Comparison of ENCODE assay signal across 8 mouse cellular contexts in the genomic region with DNA sequence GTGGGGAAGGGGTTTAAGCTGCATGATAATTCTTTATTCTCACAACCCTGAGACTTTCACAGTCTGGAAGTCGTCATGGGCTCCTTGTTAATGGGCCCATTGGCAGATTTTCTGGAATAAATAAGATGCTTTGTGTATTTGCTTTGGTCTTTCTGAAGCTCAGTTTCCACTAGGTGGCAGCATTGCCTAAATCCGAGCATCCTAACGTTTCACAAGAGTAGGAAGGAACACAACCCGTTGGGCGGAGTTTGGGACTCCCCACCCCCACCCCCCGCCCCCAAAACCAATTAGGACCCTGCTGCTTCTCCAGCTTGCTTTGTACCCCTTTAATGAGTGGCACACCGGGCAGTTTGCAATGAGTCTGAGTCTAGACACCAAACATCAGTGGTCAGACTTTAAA.
A peak's percentile ranks its signal among the peaks of the same experiment; 100 is the strongest.
DNase-seq lines count a peak whose midpoint lies in the region; ATAC-seq and TF ChIP-seq lines count a peak whose summit lies in the region.

No protein-coding gene starts in this region.

- no peak overlapping the region for H3K9ac ChIP-seq in midbrain, embryonic 13.5 days (replicated peaks)

- H3K9me3 ChIP-seq in embryonic facial prominence, embryonic 10.5 days: no peaks in the 10 kb centered on the region
- H3K9me3 ChIP-seq in limb, embryonic 10.5 days (replicated peaks): no peaks in the 10 kb centered on the region
- no peaks in the 10 kb centered on the region for H3K9me3 ChIP-seq in midbrain, embryonic 13.5 days

- peak; percentile 91 for ATAC-seq in midbrain, embryonic 13.5 days

- TF ChIP-seq CTCF in spleen, adult 2 months (IDR thresholded peaks at IDR 0.05; ENCODE audit: extremely low read depth, insufficient read depth, insufficient read length, insufficient replicate concordance): peak; percentile 32; the same call in 1 of the 2 replicates

- no peaks in the 10 kb centered on the region for H3K27me3 ChIP-seq in embryonic facial prominence, embryonic 10.5 days (replicated peaks; ENCODE audit: low read depth, poor library complexity, severe bottlenecking)
- H3K27me3 ChIP-seq in limb, embryonic 10.5 days (ENCODE audit: low read depth, poor library complexity, severe bottlenecking): no peaks in the 10 kb centered on the region
- H3K27me3 ChIP-seq in midbrain, embryonic 13.5 days: no peaks in the 10 kb centered on the region
- H3K27me3 ChIP-seq in spleen, adult 2 months (ENCODE audit: control insufficient read depth, insufficient read depth, low read length): no peaks in the 10 kb centered on the region

- no peaks in the 10 kb centered on the region for H3K36me3 ChIP-seq in embryonic facial prominence, embryonic 10.5 days (replicated peaks)
- no peaks in the 10 kb centered on the region for H3K36me3 ChIP-seq in limb, embryonic 10.5 days
- H3K36me3 ChIP-seq in midbrain, embryonic 13.5 days: no peaks in the 10 kb centered on the region
- H3K36me3 ChIP-seq in spleen, adult 2 months (ENCODE audit: control insufficient read depth, insufficient read depth, low read length): no peaks in the 10 kb centered on the region

- peak overlapping the region; percentile 33 for H3K4me2 ChIP-seq in midbrain, embryonic 13.5 days (replicated peaks)

- TF ChIP-seq POLR2A in spleen, adult 2 months (IDR thresholded peaks at IDR 0.05; ENCODE audit: low read depth, low read length): no peak

- no peak overlapping the region; the same call in 1 of the 2 replicates for H3K27ac ChIP-seq in embryonic facial prominence, embryonic 10.5 days (replicated peaks)
- H3K27ac ChIP-seq in limb, embryonic 10.5 days: no peak overlapping the region
- no peak overlapping the region for H3K27ac ChIP-seq in midbrain, embryonic 13.5 days
- no peak overlapping the region for H3K27ac ChIP-seq in spleen, adult 2 months (ENCODE audit: insufficient read depth, low read length)

- peak overlapping the region; percentile 39 for H3K4me3 ChIP-seq in embryonic facial prominence, embryonic 10.5 days
- 0 out of 2 replicates have a peak overlapping the region, but pooled peaks have one; percentile 16 for H3K4me3 ChIP-seq in limb, embryonic 10.5 days
- H3K4me3 ChIP-seq in midbrain, embryonic 13.5 days (replicated peaks): no peak overlapping the region
- no peak overlapping the region for H3K4me3 ChIP-seq in spleen, adult 2 months (ENCODE audit: extremely low read depth, insufficient read depth, insufficient read length)

- no peaks in the 10 kb centered on the region for H3K4me1 ChIP-seq in embryonic facial prominence, embryonic 10.5 days
- H3K4me1 ChIP-seq in limb, embryonic 10.5 days: peaks cover 2% of the 10 kb centered on the region; the same call in 1 of the 2 replicates
- no peaks in the 10 kb centered on the region for H3K4me1 ChIP-seq in midbrain, embryonic 13.5 days (replicated peaks)
- H3K4me1 ChIP-seq in spleen, adult 2 months (ENCODE audit: control insufficient read depth, insufficient read depth, insufficient read length): no peaks in the 10 kb centered on the region

- DNase-seq in 3134 (ENCODE audit: extremely low read depth, insufficient read length, low spot score): peak; percentile 49
- peak; percentile 85 for DNase-seq in adrenal gland, postnatal 14 days
- peak; percentile 86 for DNase-seq in embryonic facial prominence, embryonic 10.5 days (ENCODE audit: low spot score)
- DNase-seq in heart, adult 18-20 months: peak; percentile 76 to 84
- DNase-seq in kidney, adult 11 months: peak; percentile 30
- DNase-seq in limb, embryonic 10.5 days (ENCODE audit: low spot score): peak; percentile 84
- peak; percentile 33 to 50 for DNase-seq in spleen, adult 2 months (ENCODE audit: low read depth in 1 of 2, low spot score in 2 of 2)

- WGBS in embryonic facial prominence, embryonic 10.5 days: 0% methylated on average over 7 of the region's 7 CpGs
- under 1% methylated on average over 7 of the region's 7 CpGs for WGBS in limb, embryonic 10.5 days
- 2% methylated on average over 7 of the region's 7 CpGs for WGBS in midbrain, embryonic 13.5 days
- WGBS in spleen, adult 2 months: 1% methylated on average over 7 of the region's 7 CpGs

Comparison
In these comparisons a context has a peak if more than half of its experiments do, and no peak if none do; other contexts are left out.
1. DNase-seq: peak in every context shown above with its lines; median percentile 86 in embryonic facial prominence, embryonic 10.5 days; 85 in adrenal gland, postnatal 14 days; 84 in limb, embryonic 10.5 days; 80 in heart, adult 18-20 months; 49 in 3134; 42 in spleen, adult 2 months; 30 in kidney, adult 11 months.
2. H3K4me3 ChIP-seq: peak in embryonic facial prominence, embryonic 10.5 days (single experiment) and limb, embryonic 10.5 days (single experiment); none in midbrain, embryonic 13.5 days (single experiment) and spleen, adult 2 months (single experiment).